In the genomic region with DNA sequence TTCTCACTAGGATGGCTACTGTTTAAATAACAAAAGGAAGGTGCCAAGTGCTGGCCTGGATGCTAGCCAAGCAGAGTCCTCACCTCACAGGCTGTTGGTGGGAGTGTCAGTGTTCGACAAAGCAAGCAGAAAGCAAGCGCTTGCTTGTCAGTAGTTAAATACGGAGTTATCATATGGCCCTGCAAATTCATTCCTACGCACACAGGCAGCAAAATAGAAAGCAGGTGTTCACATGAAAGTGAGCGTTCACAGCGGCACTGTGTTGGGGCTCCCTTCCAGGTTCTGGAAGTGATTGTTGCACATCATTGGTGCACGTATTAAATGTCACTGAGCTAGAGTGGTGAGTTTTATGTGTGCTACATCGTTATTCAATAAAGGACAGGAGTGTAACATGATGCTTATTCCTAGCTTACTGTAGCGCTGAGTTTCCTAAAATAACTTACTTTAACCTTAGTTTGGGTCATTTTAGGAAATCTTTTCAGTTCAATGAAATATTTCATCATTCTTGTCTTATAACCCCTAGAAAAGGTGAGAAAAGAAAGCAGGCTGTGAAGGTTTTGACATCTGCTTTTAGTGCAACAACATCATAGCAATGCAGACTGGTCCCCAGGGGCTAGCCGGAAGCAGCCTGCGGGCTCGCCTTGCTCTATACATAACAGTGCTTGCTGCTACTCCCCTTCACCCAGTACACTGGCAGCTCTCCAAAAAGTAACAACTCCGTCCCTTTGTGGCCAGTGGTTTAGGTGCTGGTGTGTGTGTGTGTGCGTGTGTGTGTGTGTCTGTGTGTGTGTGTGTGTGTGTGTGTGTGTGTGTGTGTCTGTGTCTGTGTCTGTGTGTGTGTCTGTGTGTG, we compare ENCODE assay signal across 9 mouse cellular contexts. TPM values are rescaled to one million over a fixed set of nuclear protein-coding genes. Genes with fewer than 3 reads are reported as not detected.
DNase-seq lines count a peak whose midpoint lies in the region; ATAC-seq lines count a peak whose summit lies in the region.
"Had no signal": no experiment of that assay in that cellular context is flagged by ENCODE, and none has a peak within 500 bp of the region (broad histone marks: within the 10 kb centered on the region; RNA-seq: fewer than 3 reads in every experiment).

No protein-coding gene starts in this region.

- no peaks in the 10 kb centered on the region for H3K27me3 ChIP-seq in limb, embryonic 12.5 days
- H3K27me3 ChIP-seq: Patski had no signal

- peak overlapping the region; percentile 25 for H3K4me2 ChIP-seq in limb, embryonic 12.5 days

- peaks cover 3% of the 10 kb centered on the region; the same call in 1 of the 2 replicates for H3K36me3 ChIP-seq in limb, embryonic 12.5 days

- H3K27ac ChIP-seq in limb, embryonic 12.5 days = peak overlapping the region; percentile 62; the same call in 1 of the 2 replicates

- DNase-seq in frontal cortex, postnatal 36 days (ENCODE audit: low spot score in 2 of 2) = peak; percentile 49 to 72
- DNase-seq in frontal cortex, postnatal 10 days (ENCODE audit: low spot score in 2 of 2) = no peak
- peak; percentile 35 for DNase-seq in urinary bladder, postnatal 14 days (ENCODE audit: low spot score)
- no peak for DNase-seq in urinary bladder, postnatal 36 days (ENCODE audit: low spot score in 2 of 2)
- peak; percentile 40 to 51 for DNase-seq in heart, postnatal 14 days
- DNase-seq in spleen, postnatal 36 days (ENCODE audit: low spot score in 2 of 2) = peak; percentile 79

- 8% methylated on average over 14 of the region's 14 CpGs for WGBS in limb, embryonic 12.5 days

- no peaks in the 10 kb centered on the region for H3K9me3 ChIP-seq in limb, embryonic 12.5 days

- no peak overlapping the region for H3K4me3 ChIP-seq in limb, embryonic 12.5 days (replicated peaks)

- peaks cover 28% of the 10 kb centered on the region for H3K4me1 ChIP-seq in limb, embryonic 12.5 days (replicated peaks)

- ATAC-seq in limb, embryonic 12.5 days (ENCODE audit: insufficient number of reproducible peaks, insufficient read depth, low FRiP score, low TSS enrichment, low read depth) = peak; percentile 96
- no peak for ATAC-seq in inflammation-experienced regulatory T-cells, adult 6 months
- ATAC-seq: Patski had no signal

- intact Hi-C loops in heart, postnatal 14 days (cut with DNase I) = no loop called here

- H3K9ac ChIP-seq in limb, embryonic 12.5 days (replicated peaks) = no peak overlapping the region

RNA-seq across cellular contexts. Expression of a gene that starts 17.2 kb away (rescaled TPM):
- total RNA-seq in heart, postnatal 14 days (2021) = 10 to 100 TPM; 40.5 to 53.6 TPM
- polyA plus RNA-seq in limb, embryonic 12.5 days (2016; fragmentation: Nextera tagmentation; extraction: Ambion mirVana) = 38.3 and 39.8 TPM in 2 replicates
- 1 to 10 TPM in 2 of 3 experiments, under 1 TPM in 1; 0.74 to 4.1 (median 3.9) TPM for polyA plus RNA-seq in inflammation-experienced regulatory T-cells, adult 6 months (2017; shearing (Covaris generic))

RNA-seq across cellular contexts. Expression of a gene that starts 17.6 kb away (rescaled TPM):
- total RNA-seq in heart, postnatal 14 days (2021) = 10 to 100 TPM; 23.6 to 26.4 TPM
- polyA plus RNA-seq in limb, embryonic 12.5 days (2016; fragmentation: Nextera tagmentation; extraction: Ambion mirVana) = 68.2 and 70.3 TPM in 2 replicates
- polyA plus RNA-seq in inflammation-experienced regulatory T-cells, adult 6 months (2017; shearing (Covaris generic)) = 10 to 100 TPM; 66.2 to 89.2 (median 79.6) TPM

RNA-seq across cellular contexts. Expression of a gene that starts 57.8 kb away (rescaled TPM):
- 1 to 10 TPM; 3.3 to 6.4 TPM for total RNA-seq in heart, postnatal 14 days (2021)
- polyA plus RNA-seq in limb, embryonic 12.5 days (2016; fragmentation: Nextera tagmentation; extraction: Ambion mirVana) = 36.2 and 38.5 TPM in 2 replicates
- 10 to 100 TPM; 16.4 to 30.5 (median 17.6) TPM for polyA plus RNA-seq in inflammation-experienced regulatory T-cells, adult 6 months (2017; shearing (Covaris generic))

Comparison
In these comparisons a context has a peak if more than half of its experiments do, and no peak if none do; other contexts are left out.
1. DNase-seq: peak in frontal cortex, postnatal 36 days (2 of 2), urinary bladder, postnatal 14 days (single experiment), heart, postnatal 14 days (2 of 2) and spleen, postnatal 36 days (2 of 2); none in frontal cortex, postnatal 10 days (0 of 2) and urinary bladder, postnatal 36 days (0 of 2).